Comparison of ENCODE assay signal across 7 mouse cellular contexts in the genomic region with DNA sequence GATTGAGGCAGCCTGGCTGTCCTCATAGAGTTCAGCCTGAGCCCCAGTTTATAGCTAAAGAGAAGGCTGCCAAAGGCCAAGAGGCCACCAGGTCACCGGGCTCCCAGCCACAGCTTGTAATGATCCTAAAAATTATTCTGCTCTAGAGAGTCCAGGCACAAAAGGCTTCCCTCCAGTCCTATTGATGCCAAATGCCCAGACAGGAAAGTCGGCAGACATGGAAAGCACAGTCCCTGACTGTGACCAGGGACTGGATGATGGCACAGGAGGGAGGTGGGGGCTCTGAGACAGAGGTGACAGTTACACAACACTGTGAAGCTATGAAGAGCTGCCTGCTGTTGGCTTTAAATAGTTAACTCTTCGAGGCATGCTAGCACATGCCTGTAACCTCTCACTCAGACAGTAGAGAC.
DNase-seq lines count a peak whose midpoint lies in the region; ATAC-seq and TF ChIP-seq lines count a peak whose summit lies in the region.

No protein-coding gene starts in this region.

- no peak overlapping the region for H3K4me2 ChIP-seq in liver, embryonic 11.5 days
- no peak overlapping the region for H3K4me2 ChIP-seq in hindbrain, embryonic 16.5 days (ENCODE audit: low read length)
- H3K4me2 ChIP-seq in liver, postnatal 0 days (ENCODE audit: low read depth, low read length) = 0 out of 2 replicates have a peak overlapping the region, but pooled peaks have one; percentile 19

- H3K4me3 ChIP-seq in liver, embryonic 11.5 days (ENCODE audit: low read depth, low read length) = no peak overlapping the region
- no peak overlapping the region for H3K4me3 ChIP-seq in embryonic facial prominence, embryonic 10.5 days
- no peak overlapping the region for H3K4me3 ChIP-seq in hindbrain, embryonic 16.5 days (ENCODE audit: low read length)
- no peak overlapping the region for H3K4me3 ChIP-seq in liver, postnatal 0 days (ENCODE audit: low read depth, low read length)

- H3K36me3 ChIP-seq in liver, embryonic 11.5 days (ENCODE audit: control insufficient read depth, insufficient read depth, low read length) = no peaks in the 10 kb centered on the region
- peaks cover 51% of the 10 kb centered on the region for H3K36me3 ChIP-seq in embryonic facial prominence, embryonic 10.5 days (replicated peaks)
- H3K36me3 ChIP-seq in hindbrain, embryonic 16.5 days (ENCODE audit: control insufficient read depth, insufficient read depth, low read length) = no peaks in the 10 kb centered on the region
- peaks cover 13% of the 10 kb centered on the region for H3K36me3 ChIP-seq in liver, postnatal 0 days (replicated peaks; ENCODE audit: insufficient read depth, low read length)

- ATAC-seq in liver, embryonic 11.5 days (replicated peaks; ENCODE audit: low FRiP score) = no peak
- ATAC-seq in hindbrain, embryonic 16.5 days = peak; percentile 79
- peak; percentile 45 for ATAC-seq in liver, postnatal 0 days
- no peak for ATAC-seq in frontal cortex, adult (ENCODE audit: low TSS enrichment)

- H3K9me3 ChIP-seq in liver, embryonic 11.5 days (ENCODE audit: control insufficient read depth, low read length) = no peaks in the 10 kb centered on the region
- no peaks in the 10 kb centered on the region for H3K9me3 ChIP-seq in embryonic facial prominence, embryonic 10.5 days
- no peaks in the 10 kb centered on the region for H3K9me3 ChIP-seq in hindbrain, embryonic 16.5 days (ENCODE audit: control insufficient read depth, low read length)
- H3K9me3 ChIP-seq in liver, postnatal 0 days (ENCODE audit: low read length) = no peaks in the 10 kb centered on the region

- no peak for TF ChIP-seq CTCF in liver, postnatal 0 days (IDR thresholded peaks at IDR 0.05; ENCODE audit: low read depth)

- H3K9ac ChIP-seq in liver, embryonic 11.5 days (ENCODE audit: low read depth, low read length) = no peak overlapping the region
- no peak overlapping the region for H3K9ac ChIP-seq in hindbrain, embryonic 16.5 days (ENCODE audit: low read depth, low read length)
- H3K9ac ChIP-seq in liver, postnatal 0 days (replicated peaks) = peak overlapping the region; percentile 3; the same call in 1 of the 2 replicates

- no peaks in the 10 kb centered on the region for H3K27me3 ChIP-seq in liver, embryonic 11.5 days (replicated peaks; ENCODE audit: control insufficient read depth, insufficient read depth, low read length)
- no peaks in the 10 kb centered on the region for H3K27me3 ChIP-seq in embryonic facial prominence, embryonic 10.5 days (replicated peaks; ENCODE audit: low read depth, poor library complexity, severe bottlenecking)
- H3K27me3 ChIP-seq in hindbrain, embryonic 16.5 days (replicated peaks; ENCODE audit: control insufficient read depth, insufficient read depth, low read length) = no peaks in the 10 kb centered on the region
- H3K27me3 ChIP-seq in liver, postnatal 0 days (ENCODE audit: insufficient read depth, low read length) = no peaks in the 10 kb centered on the region

- no peak for DNase-seq in liver, embryonic 11.5 days (ENCODE audit: low spot score)
- DNase-seq in liver (no peak), MN1 (ENCODE audit: low spot score) (no peak)
- no peak for DNase-seq in embryonic facial prominence, embryonic 10.5 days (ENCODE audit: low spot score)
- DNase-seq in liver, postnatal 0 days = peak; percentile 61

- peak overlapping the region; percentile 6; the same call in 1 of the 2 replicates for H3K27ac ChIP-seq in liver, embryonic 11.5 days (ENCODE audit: low read depth, low read length)
- H3K27ac ChIP-seq in embryonic facial prominence, embryonic 10.5 days (replicated peaks) = peak overlapping the region; percentile 60
- no peak overlapping the region for H3K27ac ChIP-seq in hindbrain, embryonic 16.5 days (ENCODE audit: low read depth, low read length)
- peak overlapping the region; percentile 58; the same call in 1 of the 2 replicates for H3K27ac ChIP-seq in liver, postnatal 0 days (ENCODE audit: low read depth)

- TF ChIP-seq EP300 in liver, postnatal 0 days (IDR thresholded peaks at IDR 0.05; ENCODE audit: low read depth) = no peak

- peaks cover 19% of the 10 kb centered on the region for H3K4me1 ChIP-seq in liver, embryonic 11.5 days (replicated peaks; ENCODE audit: control insufficient read depth, insufficient read depth, low read length)
- peaks cover 51% of the 10 kb centered on the region for H3K4me1 ChIP-seq in embryonic facial prominence, embryonic 10.5 days
- H3K4me1 ChIP-seq in hindbrain, embryonic 16.5 days (ENCODE audit: control insufficient read depth, insufficient read depth, low read depth, low read length) = no peaks in the 10 kb centered on the region
- peaks cover 77% of the 10 kb centered on the region for H3K4me1 ChIP-seq in liver, postnatal 0 days (ENCODE audit: insufficient read depth)

- WGBS in liver, embryonic 11.5 days = 64% methylated on average over 3 of the region's 3 CpGs
- 41% methylated on average over 3 of the region's 3 CpGs for WGBS in embryonic facial prominence, embryonic 10.5 days
- 23% methylated on average over 3 of the region's 3 CpGs for WGBS in hindbrain, embryonic 16.5 days
- 44% methylated on average over 3 of the region's 3 CpGs for WGBS in liver, postnatal 0 days (ENCODE audit: insufficient replicate concordance)

Comparison
In these comparisons a context has a peak if more than half of its experiments do, and no peak if none do; other contexts are left out.
1. ATAC-seq: peak in hindbrain, embryonic 16.5 days (single experiment) and liver, postnatal 0 days (single experiment); none in liver, embryonic 11.5 days (single experiment) and frontal cortex, adult (single experiment).